Mouse (Mus musculus): ENCODE measurements around the gene 9430097D07Rik. TPM values are rescaled to one million over a fixed set of nuclear protein-coding genes. Genes with fewer than 3 reads are reported as not detected.
A peak's percentile ranks its signal among the peaks of the same experiment; 100 is the strongest.

The 9430097D07Rik gene
- total and polyA plus RNA-seq, 2 experiments: not detected

DNA sequence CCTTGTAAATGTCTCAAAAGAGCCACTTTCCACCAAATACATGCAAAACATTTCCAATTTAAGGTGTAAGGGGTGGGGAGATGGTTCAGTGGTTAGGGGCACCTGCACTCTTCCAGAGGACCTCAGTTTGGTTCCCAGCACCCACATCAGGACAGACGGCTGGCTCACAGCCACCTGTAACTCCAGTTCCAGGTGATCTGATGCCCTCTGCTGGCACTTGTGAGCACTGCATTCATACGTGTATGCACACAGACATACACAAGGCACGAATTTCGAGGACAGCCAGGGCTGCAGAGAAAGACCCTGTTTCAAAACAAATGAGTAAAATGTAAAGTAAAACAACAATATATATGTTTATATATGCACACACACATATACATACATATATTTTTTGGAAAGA, 42.1 kb upstream of the 9430097D07Rik start:
- no peak overlapping the region for H3K27ac ChIP-seq (replicated peaks; ENCODE audit: insufficient read depth, low read depth, low read length)
- no peak overlapping the region for H3K9ac ChIP-seq (ENCODE audit: low read depth, low read length)
- H3K4me1 ChIP-seq (ENCODE audit: control insufficient read depth, insufficient read depth, low read length): 0 out of 2 replicates have a peak, but pooled peaks cover 3% of the 10 kb centered on the region
- TF ChIP-seq POLR2A (IDR thresholded peaks at IDR 0.05; ENCODE audit: extremely low read depth, insufficient read depth, low read length) (no peak), CTCF (IDR thresholded peaks at IDR 0.05; ENCODE audit: low read depth, low read length) (peak; percentile 58)
- no peaks in the 10 kb centered on the region for H3K27me3 ChIP-seq (ENCODE audit: control insufficient read depth, insufficient read depth, low read length)
- DNase-seq (ENCODE audit: extremely low read depth, low read depth, low spot score): no peak
- H3K4me3 ChIP-seq (ENCODE audit: insufficient read depth, low read depth, low read length): no peak overlapping the region
- WGBS: 98% methylated on average over 4 of the region's 4 CpGs
- H3K79me2 ChIP-seq (ENCODE audit: control insufficient read depth, insufficient read depth, low read length): no peaks in the 10 kb centered on the region
- peaks cover 18% of the 10 kb centered on the region; the same call in 1 of the 2 replicates for H3K36me3 ChIP-seq (ENCODE audit: control insufficient read depth, insufficient read depth, low read length)

DNA sequence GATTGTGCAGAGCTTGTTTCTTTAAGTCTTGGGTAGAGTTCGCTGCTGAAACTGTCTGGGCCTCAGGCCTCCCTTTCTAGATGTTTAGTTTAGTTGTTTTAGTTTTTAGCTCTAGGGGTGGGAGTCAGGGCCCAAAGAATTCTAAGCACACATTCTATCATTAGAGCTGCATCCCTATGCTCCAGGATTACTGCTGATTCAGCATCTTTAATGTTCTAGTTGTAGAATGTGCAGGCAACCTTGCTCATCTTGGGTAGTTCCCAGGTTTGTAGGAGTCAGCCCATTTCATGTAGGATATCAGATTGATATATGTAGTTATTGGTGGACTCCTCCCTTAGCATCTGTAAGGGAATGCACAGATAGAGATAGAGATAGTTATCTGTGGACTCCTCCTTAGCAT, 41.6 kb upstream of the 9430097D07Rik start:
- Histone ChIP-seq H3K4me1 (ENCODE audit: control insufficient read depth, insufficient read depth, low read length) (0 out of 2 replicates have a peak, but pooled peaks cover 3% of the 10 kb centered on the region), H3K79me2 (ENCODE audit: control insufficient read depth, insufficient read depth, low read length) (no peaks in the 10 kb centered on the region), H3K27ac (replicated peaks; ENCODE audit: insufficient read depth, low read depth, low read length) (no peak overlapping the region), H3K9ac (ENCODE audit: low read depth, low read length) (no peak overlapping the region), H3K4me3 (ENCODE audit: insufficient read depth, low read depth, low read length) (no peak overlapping the region), H3K36me3 (ENCODE audit: control insufficient read depth, insufficient read depth, low read length) (peaks cover 18% of the 10 kb centered on the region; the same call in 1 of the 2 replicates), H3K27me3 (ENCODE audit: control insufficient read depth, insufficient read depth, low read length) (no peaks in the 10 kb centered on the region)
- no peak for DNase-seq (ENCODE audit: extremely low read depth, low read depth, low spot score)
- TF ChIP-seq CTCF (IDR thresholded peaks at IDR 0.05; ENCODE audit: low read depth, low read length) (no peak), POLR2A (IDR thresholded peaks at IDR 0.05; ENCODE audit: extremely low read depth, insufficient read depth, low read length) (no peak)
- WGBS: 97% methylated on average over 1 of the region's 1 CpGs

- TF ChIP-seq POLR2A (IDR thresholded peaks at IDR 0.05; ENCODE audit: extremely low read depth, insufficient read depth, low read length) (no peak), CTCF (IDR thresholded peaks at IDR 0.05; ENCODE audit: low read depth, low read length) (no peak)
- no peaks in the 10 kb centered on the region for H3K27me3 ChIP-seq (ENCODE audit: control insufficient read depth, insufficient read depth, low read length)
- WGBS: 86% methylated on average over 26 of the region's 26 CpGs
- H3K79me2 ChIP-seq (ENCODE audit: control insufficient read depth, insufficient read depth, low read length): no peaks in the 10 kb centered on the region; the same call in 1 of the 2 replicates
- DNase-seq (ENCODE audit: extremely low read depth, low read depth, low spot score): no peak
- H3K27ac ChIP-seq (replicated peaks; ENCODE audit: insufficient read depth, low read depth, low read length): no peak overlapping the region
- H3K9ac ChIP-seq (ENCODE audit: low read depth, low read length): no peak overlapping the region
- H3K36me3 ChIP-seq (ENCODE audit: control insufficient read depth, insufficient read depth, low read length): peaks cover 15% of the 10 kb centered on the region; the same call in 1 of the 2 replicates
- no peak overlapping the region for H3K4me3 ChIP-seq (ENCODE audit: insufficient read depth, low read depth, low read length)
- peaks cover 16% of the 10 kb centered on the region for H3K4me1 ChIP-seq (ENCODE audit: control insufficient read depth, insufficient read depth, low read length)
These were observed 36.8 kb upstream of the 9430097D07Rik start for GRCm38 (mm10) chr2:32612274-32612673.

DNA sequence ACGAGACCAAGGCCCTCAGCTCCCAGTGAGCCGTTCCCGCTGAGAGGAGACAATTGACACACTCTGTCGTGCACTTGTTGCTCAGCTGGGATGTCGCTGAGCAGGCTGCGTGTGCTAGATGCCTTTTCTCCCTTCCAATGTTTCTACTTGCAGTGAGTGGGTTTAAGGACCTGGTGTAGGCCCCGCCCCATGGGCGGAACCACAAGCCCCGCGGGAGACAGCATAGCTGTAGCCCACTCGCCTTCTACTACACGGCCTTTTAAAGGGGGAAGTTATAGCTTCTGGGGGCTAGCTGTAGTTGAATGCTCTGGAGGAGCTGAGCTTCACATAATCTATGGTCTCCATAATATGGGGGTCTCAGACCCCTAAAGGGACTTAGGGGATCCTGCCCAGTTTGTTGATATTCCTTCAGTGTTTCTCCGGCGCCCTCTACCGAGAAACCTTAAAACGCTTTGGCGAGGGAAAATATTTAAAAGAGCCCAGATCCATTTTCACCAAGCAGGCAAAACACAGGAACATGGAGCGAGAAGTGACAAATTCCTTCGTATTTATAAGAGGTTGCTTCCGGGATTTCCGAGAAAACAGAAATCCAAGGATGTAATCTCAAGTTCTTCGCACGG, 35.2 kb upstream of the 9430097D07Rik start:
- DNase-seq (ENCODE audit: extremely low read depth, low read depth, low spot score): peak; percentile 49
- Histone ChIP-seq H3K4me1 (ENCODE audit: control insufficient read depth, insufficient read depth, low read length) (peaks cover 16% of the 10 kb centered on the region), H3K27me3 (ENCODE audit: control insufficient read depth, insufficient read depth, low read length) (no peaks in the 10 kb centered on the region), H3K9ac (ENCODE audit: low read depth, low read length) (peak overlapping the region; percentile 48), H3K79me2 (ENCODE audit: control insufficient read depth, insufficient read depth, low read length) (no peaks in the 10 kb centered on the region; the same call in 1 of the 2 replicates), H3K27ac (replicated peaks; ENCODE audit: insufficient read depth, low read depth, low read length) (peak overlapping the region; percentile 57), H3K36me3 (ENCODE audit: control insufficient read depth, insufficient read depth, low read length) (peaks cover 5% of the 10 kb centered on the region; the same call in 1 of the 2 replicates), H3K4me3 (ENCODE audit: insufficient read depth, low read depth, low read length) (peak overlapping the region; percentile 21)
- TF ChIP-seq CTCF (IDR thresholded peaks at IDR 0.05; ENCODE audit: low read depth, low read length) (no peak), POLR2A (IDR thresholded peaks at IDR 0.05; ENCODE audit: extremely low read depth, insufficient read depth, low read length) (0 out of 2 replicates have a peak, but pooled peaks have one; percentile 15)
- WGBS: 13% methylated on average over 23 of the region's 23 CpGs

- Histone ChIP-seq H3K4me3 (ENCODE audit: insufficient read depth, low read depth, low read length) (peak overlapping the region; percentile 66), H3K27me3 (ENCODE audit: control insufficient read depth, insufficient read depth, low read length) (no peaks in the 10 kb centered on the region), H3K4me1 (ENCODE audit: control insufficient read depth, insufficient read depth, low read length) (peaks cover 16% of the 10 kb centered on the region), H3K79me2 (ENCODE audit: control insufficient read depth, insufficient read depth, low read length) (no peaks in the 10 kb centered on the region; the same call in 1 of the 2 replicates), H3K9ac (ENCODE audit: low read depth, low read length) (peak overlapping the region; percentile 63), H3K27ac (replicated peaks; ENCODE audit: insufficient read depth, low read depth, low read length) (peak overlapping the region; percentile 88), H3K36me3 (ENCODE audit: control insufficient read depth, insufficient read depth, low read length) (no peaks in the 10 kb centered on the region)
- WGBS: 28% methylated on average over 18 of the region's 18 CpGs
- peak; percentile 95 for DNase-seq (ENCODE audit: extremely low read depth, low read depth, low spot score)
- TF ChIP-seq POLR2A (IDR thresholded peaks at IDR 0.05; ENCODE audit: extremely low read depth, insufficient read depth, low read length): no peak
- no peak for TF ChIP-seq CTCF (IDR thresholded peaks at IDR 0.05; ENCODE audit: low read depth, low read length)
These were observed 33.4 kb upstream of the 9430097D07Rik start for GRCm38 (mm10) chr2:32608778-32609435.

Measured in liver, adult 2 months (tissue).